Comparison of ENCODE assay signal across 11 mouse cellular contexts in genomic region chr8:87864236-87864635, GRCm38 (mm10).
DNase-seq lines count a peak whose midpoint lies in the region; ATAC-seq and TF ChIP-seq lines count a peak whose summit lies in the region.
"Had no signal": no experiment of that assay in that cellular context is flagged by ENCODE, and none has a peak within 500 bp of the region (broad histone marks: within the 10 kb centered on the region; RNA-seq: fewer than 3 reads in every experiment).

No protein-coding gene starts in this region.

- 71% methylated on average over 8 of the region's 8 CpGs for WGBS in lung, postnatal 0 days

- no peak for ATAC-seq in lung, postnatal 0 days
- ATAC-seq: forebrain, postnatal 0 days had no signal

- no peaks in the 10 kb centered on the region for H3K9me3 ChIP-seq in lung, postnatal 0 days (ENCODE audit: low read length)
- H3K9me3 ChIP-seq: heart, embryonic 15.5 days had no signal

- H3K4me1 ChIP-seq in lung, postnatal 0 days (ENCODE audit: insufficient read depth, low read depth, low read length) = no peaks in the 10 kb centered on the region

- peak; percentile 48 for DNase-seq in adrenal gland, postnatal 14 days
- DNase-seq in adrenal gland, adult 8-10 months = no peak
- no peak for DNase-seq in lung, postnatal 0 days (ENCODE audit: low spot score)
- no peak for DNase-seq in lung, adult 18-20 months
- peak; percentile 53 for DNase-seq in A20 (ENCODE audit: low read depth, low spot score)
- peak; percentile 2 for DNase-seq in induced T-regulatory cell, adult 2 months (ENCODE audit: low read depth)
- DNase-seq in ovary, postnatal 10 days (ENCODE audit: low spot score) = no peak
- no peak for DNase-seq in right cerebral cortex, postnatal 25 days
- DNase-seq: forebrain, postnatal 0 days; kidney, postnatal 25 days had no signal

- no peak overlapping the region for H3K4me2 ChIP-seq in lung, postnatal 0 days (replicated peaks; ENCODE audit: low read depth, low read length)
- H3K4me2 ChIP-seq: heart, embryonic 15.5 days had no signal

- H3K4me3 ChIP-seq in lung, postnatal 0 days (ENCODE audit: low read depth, low read length) = no peak overlapping the region
- H3K4me3 ChIP-seq: heart, embryonic 15.5 days had no signal

- H3K9ac ChIP-seq in lung, postnatal 0 days (replicated peaks; ENCODE audit: low read depth) = no peak overlapping the region
- H3K9ac ChIP-seq: forebrain, postnatal 0 days; heart, embryonic 15.5 days had no signal

- no peaks in the 10 kb centered on the region for H3K36me3 ChIP-seq in lung, postnatal 0 days (ENCODE audit: insufficient read depth, low read length)
- H3K36me3 ChIP-seq: heart, embryonic 15.5 days had no signal

- no peak overlapping the region for H3K27ac ChIP-seq in lung, postnatal 0 days (ENCODE audit: low read length)
- H3K27ac ChIP-seq: heart, embryonic 15.5 days had no signal

- TF ChIP-seq CTCF in lung, postnatal 0 days (IDR thresholded peaks at IDR 0.05) = peak; percentile 25; the same call in 1 of the 2 replicates

- TF ChIP-seq EP300 in lung, postnatal 0 days (IDR thresholded peaks at IDR 0.05) = no peak

- H3K27me3 ChIP-seq in lung, postnatal 0 days (replicated peaks; ENCODE audit: insufficient read depth, low read length) = no peaks in the 10 kb centered on the region
- H3K27me3 ChIP-seq: heart, embryonic 15.5 days had no signal

Comparison
In these comparisons a context has a peak if more than half of its experiments do, and no peak if none do; other contexts are left out.
1. DNase-seq: peak in adrenal gland, postnatal 14 days (single experiment), A20 (single experiment) and induced T-regulatory cell, adult 2 months (single experiment); none in adrenal gland, adult 8-10 months (single experiment), lung, postnatal 0 days (single experiment), lung, adult 18-20 months (0 of 2), ovary, postnatal 10 days (single experiment) and right cerebral cortex, postnatal 25 days (single experiment).